Mouse (Mus musculus): ENCODE measurements around the gene Kdm6b.

Gene Kdm6b

DNA sequence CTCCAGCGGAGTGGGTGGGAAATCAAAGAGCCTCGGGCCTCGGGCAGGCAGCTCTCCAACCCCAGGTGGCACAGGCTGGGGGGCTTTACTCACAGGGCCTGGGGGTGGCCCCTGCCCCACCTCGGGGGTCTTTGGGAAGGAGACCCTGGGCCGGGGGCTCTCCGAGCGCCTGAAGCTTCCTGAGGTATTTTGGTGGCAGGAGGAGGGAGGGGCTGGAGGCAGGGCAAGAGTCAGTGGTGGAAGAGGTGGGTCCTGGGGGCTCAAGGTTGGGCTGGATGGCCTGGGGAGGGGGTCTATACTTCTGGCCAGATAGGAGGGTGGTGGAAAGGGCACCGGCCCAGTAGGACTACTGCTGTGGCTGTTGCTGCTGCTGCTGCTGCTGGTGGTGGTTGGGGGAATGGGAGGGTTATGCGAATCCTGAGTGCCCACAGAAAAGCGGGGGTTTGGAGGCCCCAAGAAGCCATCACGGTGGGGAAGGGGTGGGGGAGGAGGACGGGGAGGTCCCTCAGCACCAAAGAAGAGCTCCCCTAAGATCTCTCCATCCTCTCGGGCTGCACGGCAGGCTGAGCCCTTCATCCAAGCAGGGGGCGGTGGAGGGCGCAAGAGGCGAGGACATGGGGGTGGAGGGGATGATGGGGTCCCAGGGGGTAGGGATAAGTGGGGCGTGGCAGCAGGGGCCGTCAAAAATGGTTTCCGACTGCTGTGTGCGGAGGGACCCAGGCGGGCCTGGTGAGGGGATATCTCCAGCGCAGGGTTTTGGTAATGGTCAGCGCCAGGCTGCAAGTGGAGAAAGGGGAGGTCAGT is 7.9 kb downstream of the Kdm6b start:
- peak in 1 of 2 experiments; percentile 26 for DNase-seq

DNA sequence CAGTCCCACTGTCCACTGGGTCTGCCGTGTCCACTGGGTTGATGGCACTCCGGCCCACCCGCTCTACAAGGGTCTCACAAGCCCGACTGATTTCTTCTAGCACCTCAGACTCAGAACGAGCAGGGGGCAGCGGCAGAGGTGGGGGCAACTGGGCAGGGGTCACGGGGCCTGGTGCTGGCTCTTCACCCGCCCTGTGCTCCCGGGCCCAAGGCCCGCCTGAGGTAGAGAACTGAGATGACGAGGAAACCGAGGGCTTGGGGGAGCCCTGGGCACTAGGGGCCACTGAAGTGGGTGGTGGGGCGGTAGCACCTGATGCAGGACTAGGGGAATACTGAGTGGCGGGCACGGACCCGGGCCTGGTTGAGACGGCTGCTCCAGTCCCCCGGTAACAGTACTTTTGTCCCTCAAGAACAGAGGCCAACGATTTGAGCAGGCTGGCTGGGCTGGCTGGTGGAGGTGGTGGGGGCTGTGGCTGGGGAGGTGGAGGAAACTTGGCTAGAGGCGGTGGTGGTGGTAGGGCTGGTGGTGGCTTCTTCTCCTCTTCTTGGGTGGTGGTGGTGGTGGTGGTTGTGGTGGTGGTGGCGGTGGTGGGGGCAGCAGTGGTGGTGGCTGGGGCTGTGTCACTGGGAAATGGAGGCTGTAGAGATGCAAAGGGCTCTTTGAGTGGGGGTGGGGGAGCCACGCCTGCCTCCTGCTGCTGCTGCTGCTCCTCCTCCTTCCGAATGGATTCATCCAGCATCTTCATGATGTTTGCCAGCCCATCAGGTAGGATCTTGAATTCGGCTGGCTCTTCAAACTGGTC is 8.7 kb downstream of the Kdm6b start:
- peak; percentile 15 to 42 for DNase-seq

DNA sequence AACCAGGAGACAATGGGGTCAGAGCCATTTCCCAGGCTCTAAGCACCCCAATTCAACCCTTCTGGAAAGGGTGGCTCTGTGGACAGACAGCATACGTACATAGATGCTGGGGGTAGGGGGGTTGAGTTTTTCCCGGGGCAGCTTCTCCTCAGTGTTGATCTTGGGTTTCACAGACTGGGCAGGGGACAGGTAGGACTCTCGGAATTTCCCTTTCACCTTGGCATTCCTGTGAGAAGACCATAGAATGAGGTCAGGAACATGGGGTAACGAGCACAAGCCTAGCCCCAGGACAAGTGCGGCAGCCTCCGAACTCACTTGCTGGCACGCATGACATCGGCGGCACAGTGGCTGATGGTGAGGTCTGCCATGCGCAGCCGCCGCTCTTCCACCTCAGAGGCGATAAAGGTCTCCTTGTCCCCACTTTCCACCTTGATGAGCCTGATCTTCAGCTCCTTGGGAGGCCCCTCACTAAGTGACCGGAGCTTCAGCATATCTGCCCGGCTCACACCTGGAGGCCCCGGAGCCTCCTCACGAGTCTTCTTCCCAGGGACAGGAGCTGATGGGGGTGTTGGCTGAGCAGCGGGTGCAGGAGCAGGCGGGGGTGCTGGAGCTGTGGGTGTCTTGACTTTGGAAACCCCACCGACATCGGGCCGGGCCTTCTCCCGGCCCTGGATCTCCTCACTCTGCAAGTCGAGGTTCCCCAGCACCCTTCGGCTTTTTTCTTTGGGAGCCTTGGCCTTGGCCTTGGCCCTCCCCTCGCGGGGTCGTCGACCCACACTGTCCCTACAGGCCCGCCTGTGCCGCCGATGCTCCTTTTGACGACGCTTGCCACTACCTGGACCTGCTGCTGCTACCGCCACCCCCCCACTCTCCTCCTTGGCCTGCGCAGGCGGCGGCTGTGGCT is 9.5 kb downstream of the Kdm6b start:
- peak in 1 of 2 experiments; percentile 25 for DNase-seq

DNA sequence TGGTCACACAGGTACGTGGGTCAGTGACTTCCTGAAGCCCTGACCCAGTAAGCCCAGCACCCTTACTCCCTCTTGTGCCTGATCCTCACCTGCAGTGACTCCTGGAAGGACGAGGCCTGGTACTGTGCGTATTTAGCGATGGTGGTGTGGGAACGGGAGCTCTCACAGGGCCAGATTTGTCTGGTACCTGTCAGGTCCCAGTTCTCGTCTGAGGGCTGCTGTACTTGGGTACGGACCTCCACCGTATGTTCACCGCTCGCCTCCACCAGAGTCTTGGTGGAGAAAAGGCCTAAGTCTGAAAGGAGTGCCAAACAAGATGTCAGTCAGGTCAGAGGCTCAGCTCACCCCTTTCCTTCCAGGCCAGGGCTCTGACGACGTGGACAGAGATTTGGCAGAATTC is 11.5 kb downstream of the Kdm6b start:
- no peak for DNase-seq

DNA sequence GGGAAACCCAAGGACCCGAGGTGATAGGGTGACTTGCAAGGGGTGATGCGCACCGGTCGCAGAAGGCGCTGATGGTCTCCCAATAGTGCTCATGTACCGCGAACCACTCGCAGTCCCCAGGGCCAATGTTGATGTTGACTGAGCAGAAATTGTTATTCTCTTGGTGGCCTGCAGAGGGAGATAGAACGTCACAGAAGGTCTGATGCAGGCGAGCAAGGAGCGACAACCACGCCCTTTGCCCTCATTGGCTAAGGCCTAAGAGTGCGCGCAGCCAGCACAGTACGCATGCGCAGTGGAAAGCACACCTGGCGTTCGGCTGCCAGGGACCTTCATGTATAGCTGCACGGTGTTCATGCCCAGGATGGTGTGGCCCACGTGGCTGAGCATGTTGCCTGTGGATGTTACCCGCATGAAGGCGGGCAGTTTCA is 12.3 kb downstream of the Kdm6b start:
- peak; percentile 95 for DNase-seq

DNA sequence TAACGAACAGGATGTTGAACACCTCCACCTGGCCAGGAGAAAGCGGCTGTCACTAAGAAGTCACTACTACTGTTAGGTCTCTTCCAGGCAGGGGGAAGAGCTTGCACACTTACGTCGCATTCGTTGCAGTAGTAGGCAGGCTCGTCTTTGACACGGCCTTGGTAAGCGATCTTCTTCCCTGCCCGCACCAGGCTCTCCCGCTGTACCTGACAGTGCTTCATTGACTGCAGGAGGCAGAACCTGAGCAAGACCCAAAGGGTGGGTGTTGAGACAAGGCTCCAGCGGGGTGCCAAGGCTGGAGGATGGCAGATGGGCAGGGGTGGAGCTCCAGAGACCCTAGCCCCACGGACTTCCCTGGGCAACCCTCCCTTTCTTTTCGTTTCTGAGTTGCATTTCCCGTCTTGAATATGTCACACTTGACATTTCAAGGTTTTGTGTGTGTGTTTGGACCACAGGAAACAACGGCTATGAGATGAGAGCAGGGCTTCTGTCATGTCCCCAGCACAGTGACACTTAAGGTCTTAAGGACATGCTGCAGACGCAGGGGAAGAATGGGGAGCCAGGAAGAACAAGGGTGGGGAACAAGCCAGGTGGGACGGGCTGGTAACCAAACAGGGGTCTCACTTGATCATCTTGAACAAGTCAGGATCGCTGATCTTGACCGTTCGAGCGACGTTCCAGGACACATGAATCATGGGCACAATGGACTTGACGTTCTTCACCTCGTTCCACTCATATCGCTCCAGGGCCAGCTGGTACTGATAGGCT is 13.2 kb downstream of the Kdm6b start:
- peak; percentile 33 to 39 for DNase-seq

DNA sequence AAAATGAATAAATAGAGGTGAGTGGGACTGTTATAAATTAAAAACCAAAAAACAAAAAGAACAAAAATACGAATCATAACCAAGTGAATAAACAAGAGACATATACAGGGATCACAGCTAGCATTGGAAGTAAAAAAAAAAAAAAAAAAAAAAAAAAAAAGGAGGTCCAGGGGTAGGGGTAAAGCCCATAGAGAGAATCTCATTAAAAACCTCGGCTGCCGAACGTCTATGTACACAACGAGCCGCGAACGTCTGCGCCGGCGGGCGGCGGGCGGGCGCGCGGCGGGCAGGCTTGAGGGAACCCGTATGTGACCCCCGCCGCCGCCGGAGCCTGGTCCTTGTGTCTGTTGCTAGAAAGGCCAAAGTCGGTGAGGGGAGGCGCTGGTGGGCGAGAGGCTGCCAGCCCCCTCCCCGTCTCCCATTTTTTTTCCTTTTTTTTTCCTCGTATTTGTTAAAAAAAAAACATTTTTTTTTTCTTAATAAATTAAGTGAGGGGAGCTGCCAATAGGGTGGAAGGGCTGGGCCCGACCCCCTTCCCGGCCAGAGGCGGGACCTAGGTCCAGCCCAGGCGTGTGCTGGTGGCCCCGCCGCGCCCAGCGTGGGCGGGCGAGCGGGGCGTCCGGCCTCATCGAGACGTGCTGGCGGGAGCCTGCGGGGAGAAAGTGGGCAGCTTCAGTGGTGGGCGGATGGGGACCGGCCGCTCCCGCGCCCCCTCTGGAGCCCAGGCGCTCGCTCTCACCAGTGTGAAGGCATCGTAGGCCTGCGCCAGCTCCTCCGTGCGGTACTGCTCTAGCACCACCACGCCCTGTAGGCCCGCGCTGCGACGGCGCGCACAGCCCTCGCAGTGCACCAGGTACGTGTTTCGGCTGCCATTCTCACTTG is 14.0 kb downstream of the Kdm6b start:
- DNase-seq = peak; percentile 28 to 45

DNA sequence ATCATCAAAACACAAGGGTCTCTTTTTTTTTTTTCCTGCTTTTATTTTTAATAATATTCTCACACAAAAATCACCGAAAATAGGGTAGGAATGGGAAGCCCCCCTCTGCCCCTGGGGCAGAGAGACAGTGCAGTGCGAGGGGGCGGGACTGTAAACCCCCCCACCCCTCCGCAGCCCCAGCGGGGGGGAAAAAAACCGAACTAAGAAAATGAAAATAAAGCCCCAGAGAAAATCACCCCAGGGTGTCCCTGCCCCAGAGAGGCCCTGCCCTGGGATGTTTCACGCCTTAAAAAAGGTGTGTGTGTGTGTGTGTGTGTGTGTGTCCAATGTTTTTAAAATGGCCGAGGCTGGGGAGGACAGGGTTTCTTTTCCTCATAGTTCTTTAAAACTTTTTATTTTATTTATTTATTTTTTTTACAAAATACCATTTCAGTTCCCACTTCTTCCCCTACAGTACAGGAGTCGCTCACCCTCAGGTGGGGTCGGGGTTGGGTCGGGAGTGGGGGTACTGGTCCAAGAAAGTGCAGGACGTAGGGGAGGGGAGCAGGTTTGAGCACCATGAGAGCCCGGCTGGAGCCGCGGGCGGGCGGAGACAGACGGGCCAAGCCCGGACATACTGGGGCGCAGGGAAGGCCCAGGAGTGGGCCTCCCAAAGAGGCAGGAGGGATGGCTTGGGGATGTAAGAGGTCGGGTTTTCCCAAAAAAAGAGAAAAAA is 14.8 kb downstream of the Kdm6b start:
- DNase-seq = peak; percentile 36 to 45

DNA sequence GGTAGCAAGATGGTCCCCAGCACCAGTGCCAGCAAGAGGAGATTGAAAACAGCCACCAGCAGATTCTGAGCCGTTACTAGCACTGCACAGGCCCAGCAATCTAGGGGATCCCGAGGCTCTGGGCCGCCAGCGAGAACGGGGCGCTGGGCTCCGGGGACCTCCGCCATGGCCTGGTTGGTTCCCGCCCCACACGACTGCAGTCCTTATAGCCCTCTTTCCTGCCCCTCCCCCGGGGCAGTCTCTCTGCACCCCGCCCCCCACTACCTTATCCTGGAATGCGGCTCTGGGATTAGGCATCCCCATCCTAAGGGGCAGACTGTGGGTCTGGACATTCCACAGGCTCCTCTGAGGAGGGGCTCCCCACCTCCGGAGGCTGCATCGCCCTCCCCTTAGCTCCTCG is 15.4 kb downstream of the Kdm6b start, which contains the start of gene Tmem88:
Tmem88 (minus strand) TSS at position 176 of the 400 bp plus-strand sequence.
- peak; percentile 42 to 53 for DNase-seq

DNA sequence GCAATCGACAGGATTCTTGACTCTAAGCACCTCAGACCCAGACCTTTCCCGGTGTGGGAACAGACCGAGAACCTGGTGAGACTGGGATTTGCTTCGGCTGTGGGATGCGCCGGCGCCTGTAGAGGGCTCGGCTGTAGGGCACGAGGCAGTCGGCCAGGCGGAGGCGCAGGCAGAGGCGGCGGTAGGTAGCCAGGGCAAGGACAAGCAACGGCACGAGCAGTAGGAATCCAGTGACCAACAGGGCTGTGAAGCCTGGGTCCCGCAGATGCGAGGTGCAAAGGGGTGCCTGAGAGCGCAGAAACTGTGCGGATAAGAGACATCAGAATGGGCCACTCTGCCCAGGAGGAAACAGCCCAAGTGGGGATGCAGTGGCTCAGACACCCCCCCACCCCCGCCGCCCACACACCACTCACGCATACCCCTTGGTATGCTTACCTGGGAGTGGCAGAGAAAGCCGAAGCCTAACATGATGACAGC is 15.9 kb downstream of the Kdm6b start:
- peak; percentile 54 to 67 for DNase-seq

DNA sequence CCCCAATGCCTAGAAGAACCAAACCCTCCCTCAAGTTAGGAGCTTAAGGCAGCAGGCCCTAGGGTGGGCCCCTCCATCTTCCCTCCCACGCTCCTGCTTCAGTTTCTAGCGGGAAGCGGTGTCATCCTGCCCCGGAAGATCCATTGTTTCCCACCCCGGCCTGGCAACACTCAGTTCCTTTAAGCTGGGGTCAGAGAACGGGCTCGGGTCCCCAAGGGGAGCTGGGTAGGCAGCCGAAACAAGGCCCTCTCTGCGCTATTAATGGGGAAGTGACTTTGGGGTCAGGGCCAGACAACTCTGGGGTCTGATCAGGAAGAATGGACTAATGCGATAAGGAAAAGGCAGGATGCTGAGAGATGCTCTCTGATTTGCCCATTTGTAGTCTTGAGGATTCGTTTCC is 16.7 kb downstream of the Kdm6b start:
- DNase-seq = peak; percentile 31 to 41

DNA sequence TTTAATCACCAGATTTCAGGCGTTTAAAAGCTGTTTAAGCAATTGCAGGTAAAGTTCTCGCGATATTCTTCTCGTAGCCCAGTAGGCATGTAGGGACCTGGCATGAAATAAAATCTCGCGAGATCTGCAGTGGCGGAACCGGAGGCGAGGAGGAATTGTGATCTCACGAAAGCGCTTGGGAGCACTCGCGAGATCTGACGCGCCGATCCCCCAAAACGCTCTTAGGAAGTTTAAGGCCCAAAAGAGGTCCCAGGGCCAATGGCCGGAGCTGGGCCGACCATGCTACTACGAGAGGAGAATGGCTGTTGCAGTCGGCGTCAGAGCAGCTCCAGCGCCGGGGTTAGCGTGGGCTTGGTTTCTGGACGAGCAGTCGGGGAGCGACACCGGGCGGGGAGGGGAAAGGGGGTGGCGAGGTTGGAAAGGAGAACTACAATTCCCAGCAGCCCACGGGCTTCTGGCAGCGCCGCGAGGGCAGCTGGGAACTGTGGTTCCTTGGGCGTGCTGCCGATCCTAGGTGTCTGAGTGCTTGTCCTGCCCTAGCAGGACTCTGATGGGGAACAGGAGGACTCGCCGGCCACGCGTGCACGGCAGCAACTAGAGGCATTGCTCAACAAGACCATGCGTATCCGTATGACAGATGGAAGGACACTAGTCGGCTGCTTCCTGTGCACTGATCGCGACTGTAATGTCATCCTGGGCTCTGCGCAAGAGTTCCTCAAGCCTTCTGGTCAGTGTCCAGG is 17.7 kb downstream of the Kdm6b start:
- peak; percentile 94 to 97 for DNase-seq

DNA sequence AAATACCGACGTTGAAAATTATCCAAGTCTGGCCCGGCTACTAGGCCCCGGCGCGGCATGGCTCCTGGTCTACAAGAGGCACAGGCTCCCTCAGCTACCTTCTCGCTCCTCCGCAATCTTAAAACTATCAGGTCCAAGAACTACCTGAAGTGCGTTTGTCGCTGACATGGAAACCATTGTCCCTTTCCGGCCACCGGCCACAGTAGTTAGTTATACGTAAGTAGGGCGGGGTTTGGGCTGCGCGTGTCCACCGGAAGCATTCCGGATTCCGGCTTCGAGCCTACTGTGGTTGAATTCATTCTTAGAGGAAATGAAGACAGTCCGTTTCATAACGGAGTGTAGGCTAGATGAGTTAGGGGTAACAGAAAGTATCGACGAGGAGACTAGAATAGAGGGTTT is 18.2 kb downstream of the Kdm6b start, which contains the start of the genes Naa38 and Cyb5d1:
Naa38 (plus strand) TSS at position 253 of the 399 bp plus-strand sequence.
Cyb5d1 (minus strand) TSS at position 397 of the 399 bp plus-strand sequence.
- DNase-seq = peak; percentile 91 to 93

DNA sequence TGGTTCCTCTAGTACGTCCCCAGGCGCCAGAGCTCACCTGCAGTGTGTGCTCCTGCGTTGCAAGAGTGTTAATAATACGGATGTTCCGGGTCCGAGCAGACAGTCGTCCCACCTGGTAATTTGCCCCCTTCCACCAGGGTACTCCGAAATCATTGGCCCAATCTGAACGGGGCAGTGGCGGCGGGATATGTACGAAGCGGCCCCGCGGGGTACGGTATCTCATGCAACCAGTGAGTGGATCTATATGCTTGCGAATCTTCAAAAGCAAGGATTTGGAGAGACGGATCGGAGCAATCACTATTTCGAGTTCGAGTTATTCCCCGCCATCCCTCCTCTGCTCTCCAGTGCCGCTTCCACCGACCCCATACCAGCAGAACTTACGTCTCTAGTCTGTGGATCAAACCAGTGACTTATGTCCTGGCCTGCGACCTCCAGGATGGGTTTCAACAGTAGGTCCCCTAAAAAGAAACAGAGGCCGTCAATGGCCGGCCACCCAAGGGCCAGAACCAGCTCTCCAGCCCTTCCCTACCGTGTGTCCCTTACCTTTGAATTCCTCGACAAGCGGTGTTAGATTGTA is 18.8 kb downstream of the Kdm6b start:
- DNase-seq = peak in 1 of 2 experiments; percentile 45

DNA sequence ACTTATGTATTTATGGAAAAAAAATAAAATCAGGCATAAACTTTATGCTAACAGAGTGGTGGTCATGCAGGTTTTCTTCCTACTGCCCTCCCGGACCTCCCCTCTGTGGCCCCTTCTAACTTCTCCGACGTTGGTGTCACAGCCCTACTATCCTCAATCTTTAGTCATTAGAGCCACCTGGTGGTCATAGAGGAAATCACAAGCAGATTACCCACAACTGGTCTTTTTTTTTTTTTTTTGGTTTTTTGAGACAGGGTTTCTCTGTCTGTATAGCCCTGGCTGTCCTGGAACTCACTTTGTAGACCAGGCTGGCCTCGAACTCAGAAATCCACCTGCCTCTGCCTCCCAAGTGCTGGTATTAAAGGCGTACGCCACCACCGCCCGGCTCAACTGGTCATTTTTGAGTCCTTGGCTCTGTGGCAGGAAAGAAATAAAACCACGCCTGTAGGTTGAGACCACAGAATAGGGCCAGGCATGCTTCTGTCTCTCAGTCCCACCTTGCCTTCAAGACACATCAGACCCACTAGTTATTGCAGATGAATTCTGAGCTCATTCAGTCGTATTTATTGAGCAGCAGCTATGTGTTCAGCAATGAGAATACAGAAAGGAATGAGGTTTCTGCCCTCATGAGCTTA is 23.0 kb downstream of the Kdm6b start:
- peak; percentile 88 to 90 for DNase-seq

DNA sequence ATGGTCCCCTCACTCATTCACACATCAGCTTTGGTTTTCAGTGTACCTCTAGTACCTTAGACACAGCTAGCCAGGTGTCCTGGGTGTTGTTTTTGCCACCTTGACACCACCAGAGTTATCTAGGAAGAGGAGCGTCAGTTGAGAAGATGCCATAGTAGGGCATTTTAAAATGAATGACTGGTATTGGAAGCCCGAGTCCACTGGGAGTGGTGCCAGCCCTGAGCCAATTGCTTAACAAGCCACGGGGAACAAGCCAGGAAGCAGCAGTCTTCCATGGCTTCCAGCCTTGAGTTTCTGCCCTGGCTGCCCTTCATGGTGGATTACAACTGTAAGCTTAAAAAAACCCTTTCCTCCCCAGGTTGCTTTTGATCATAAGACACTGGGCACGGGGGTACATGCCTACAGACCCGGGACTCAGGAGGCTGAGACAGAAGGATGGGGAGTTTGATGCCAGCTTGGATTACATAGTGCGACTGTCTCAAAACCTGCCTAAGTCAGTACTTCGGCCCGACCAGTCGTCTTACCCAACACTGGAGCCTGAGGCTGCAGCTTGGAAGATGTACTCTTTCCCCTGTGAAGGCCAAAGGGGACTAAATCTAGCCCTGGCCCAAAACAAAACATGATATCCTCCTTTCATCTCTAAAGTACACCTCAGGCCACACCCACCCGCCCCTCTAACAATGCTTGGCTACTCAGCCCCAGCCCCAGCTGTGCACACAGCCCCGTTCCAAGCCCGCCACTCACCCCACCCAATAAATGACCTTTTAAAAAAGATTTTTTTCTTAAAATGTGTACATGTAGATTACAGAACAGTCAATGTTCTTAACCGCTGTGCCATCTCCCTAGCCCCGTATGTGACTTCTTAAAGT is 23.7 kb downstream of the Kdm6b start:
- DNase-seq = peak; percentile 78 to 82

DNA sequence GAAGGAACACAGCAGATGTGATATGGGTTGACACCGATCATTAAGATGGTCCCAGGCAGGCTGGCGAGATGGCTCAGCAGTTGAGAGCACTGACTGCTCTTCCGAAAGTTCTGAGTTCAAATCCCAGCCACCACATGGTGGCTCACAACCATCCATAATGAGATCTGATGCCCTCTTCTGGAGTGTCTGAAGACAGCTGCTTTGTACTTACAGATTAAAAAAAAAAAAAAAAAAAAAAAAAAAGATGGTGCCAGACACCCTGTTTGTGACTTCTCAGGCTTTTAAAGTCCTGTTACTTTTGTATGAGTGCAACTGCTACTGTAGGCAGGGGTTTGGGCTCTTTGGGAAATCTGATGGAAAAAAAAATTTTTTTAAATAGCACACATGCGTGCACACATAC is 24.8 kb downstream of the Kdm6b start:
- no peak for DNase-seq

Data from cerebellum, postnatal 14 days (tissue).